Mouse (Mus musculus) heart, embryonic 14.5 days (tissue): ENCODE measurements around the gene Ccnf. TPM values are rescaled to one million over a fixed set of nuclear protein-coding genes. Genes with fewer than 3 reads are reported as not detected.

ENCODE experiments used
- ATAC-seq: fragments of 200-750 bp; cut with Nextera tagmentation; 2 replicates; pipeline ENCODE4 v1.8.0; 2017; ENCODE audit warnings: low read depth, moderate TSS enrichment; ENCODE audit not compliant: insufficient number of reproducible peaks, insufficient read depth, low FRiP score
- H3K27ac ChIP-seq, 2 experiments: fragments of 200-500 bp in 1 of 2; fragments of 300-500 bp in 1 of 2; sonication (generic) in 1 of 2; replicated peaks in 1 of 2; 2 replicates each; pipeline ENCODE4 v1.5.1; 2012 to 2014; ENCODE audit warnings: low read depth in 2 of 2, low read length in 2 of 2, control low read depth in 1 of 2, mild to moderate bottlenecking in 1 of 2, mixed read lengths in 1 of 2; ENCODE audit not compliant: control insufficient read depth in 1 of 2, insufficient read depth in 1 of 2
- H3K27me3 ChIP-seq: fragments of 300-500 bp; sonication (generic); 2 replicates; pipeline ENCODE4 v1.6.1; 2014; ENCODE audit warnings: mild to moderate bottlenecking, low read length, control low read depth; ENCODE audit not compliant: control insufficient read depth, insufficient read depth
- H3K36me3 ChIP-seq: fragments of 300-500 bp; sonication (generic); 2 replicates; pipeline ENCODE4 v1.6.1; 2014; ENCODE audit warnings: mild to moderate bottlenecking, control low read depth, low read length, mixed read lengths; ENCODE audit not compliant: control insufficient read depth, insufficient read depth
- H3K4me1 ChIP-seq, 2 experiments: fragments of 200-500 bp in 1 of 2; fragments of 300-500 bp in 1 of 2; sonication (generic) in 1 of 2; 2 replicates each; pipeline ENCODE4 v1.6.1; 2012 to 2014; ENCODE audit warnings: low read length in 2 of 2, control low read depth in 1 of 2, mixed read lengths in 1 of 2; ENCODE audit not compliant: control insufficient read depth in 2 of 2, insufficient read depth in 2 of 2
- H3K4me2 ChIP-seq: fragments of 300-500 bp; sonication (generic); 2 replicates; pipeline ENCODE4 v1.6.1; 2014; ENCODE audit warnings: mild to moderate bottlenecking, low read length
- H3K4me3 ChIP-seq, 2 experiments: fragments of 200-500 bp in 1 of 2; fragments of 300-500 bp in 1 of 2; sonication (generic) in 1 of 2; 2 replicates each; pipeline ENCODE4 v1.5.1; 2012 to 2014; ENCODE audit warnings: low read length in 2 of 2, mild to moderate bottlenecking in 2 of 2, control low read depth in 1 of 2, low read depth in 1 of 2, moderate library complexity in 1 of 2; ENCODE audit not compliant: control insufficient read depth in 1 of 2, insufficient read depth in 1 of 2
- H3K9ac ChIP-seq: fragments of 300-500 bp; sonication (generic); 2 replicates; pipeline ENCODE4 v1.6.1; 2014; ENCODE audit warnings: mild to moderate bottlenecking, low read length
- H3K9me3 ChIP-seq: fragments of 300-500 bp; sonication (generic); 2 replicates; pipeline ENCODE4 v1.6.1; 2016; ENCODE audit warnings: low read length, control low read depth; ENCODE audit not compliant: control insufficient read depth
- WGBS: fragments of 180-500 bp; shearing (Covaris S2); extraction: QIAGEN DNeasy Blood & Tissue Kit; methylation state at CpG from one replicate; pipeline ENCODE4 v1.1.7; 2014; 5-methylcytosine and 5-hydroxymethylcytosine counted together
- microRNA-seq: library from miRNA; unstranded; fragments of <30 nt; microRNA quantifications from one replicate; pipeline ENCODE4, GENCODE M21; 2016
- polyA plus RNA-seq: library from polyadenylated mRNA; unstranded; fragments of >200 nt; fragmentation: Nextera tagmentation; extraction: Ambion mirVana; gene quantifications from 2 replicates; pipeline ENCODE4 v1.2.1, GENCODE M21; 2014

Ccnf gene
- polyA plus RNA-seq, 1 experiment from 2014 or later = 29.1 TPM

DNA sequence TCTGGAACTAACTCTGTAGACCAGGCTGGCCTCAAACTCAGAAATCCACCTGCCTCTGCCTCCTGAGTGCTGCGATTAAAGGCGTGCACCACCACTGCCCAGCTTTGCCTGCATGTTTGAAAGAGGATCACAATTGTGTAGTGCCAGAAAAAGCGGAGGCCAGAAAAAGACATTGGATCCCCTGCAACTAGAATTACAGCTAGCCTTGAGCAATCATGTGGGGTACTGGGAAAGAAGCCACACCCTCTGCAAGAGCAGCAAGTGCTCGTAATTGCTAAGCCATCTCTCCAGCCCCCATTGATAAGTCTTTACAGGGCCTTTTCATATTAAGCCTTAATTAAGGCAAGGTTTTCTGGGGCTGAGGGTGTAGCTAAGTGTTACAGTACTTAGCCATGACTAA lies 59.8 kb downstream of the Ccnf start:
- no peaks in the 10 kb centered on the region for H3K9me3 ChIP-seq
- H3K4me3 ChIP-seq = no peak overlapping the region
- WGBS = 65% methylated on average over 4 of the region's 4 CpGs
- no peak for ATAC-seq
- peak overlapping the region in 1 of 2 experiments; percentile 53; a peak in 1 of 4 replicates for H3K27ac ChIP-seq
- peak overlapping the region; percentile 41; the same call in 1 of the 2 replicates for H3K9ac ChIP-seq
- no peaks in the 10 kb centered on the region for H3K36me3 ChIP-seq
- H3K4me2 ChIP-seq = no peak overlapping the region
- no peaks in the 10 kb centered on the region for H3K27me3 ChIP-seq
- peaks cover 21 to 28% of the 10 kb centered on the region in 2 experiments for H3K4me1 ChIP-seq

GRCm38 (mm10) chr17:24190934-24191333 lies 60.4 kb downstream of the Ccnf start:
- WGBS = 91% methylated on average over 2 of the region's 2 CpGs
- no peaks in the 10 kb centered on the region for H3K9me3 ChIP-seq
- no peak overlapping the region for H3K9ac ChIP-seq
- peaks cover 5% of the 10 kb centered on the region; the same call in 1 of the 2 replicates for H3K36me3 ChIP-seq
- H3K4me2 ChIP-seq = no peak overlapping the region
- H3K27ac ChIP-seq = no peak overlapping the region
- H3K27me3 ChIP-seq = no peaks in the 10 kb centered on the region
- no peak for ATAC-seq
- H3K4me1 ChIP-seq = peaks cover 18 to 24% of the 10 kb centered on the region in 2 experiments
- H3K4me3 ChIP-seq = no peak overlapping the region

GRCm38 (mm10) chr17:24174259-24174658 lies 77.0 kb downstream of the Ccnf start:
- no peak for ATAC-seq
- Histone ChIP-seq H3K4me3 (no peak overlapping the region), H3K27me3 (no peaks in the 10 kb centered on the region), H3K36me3 (no peaks in the 10 kb centered on the region), H3K4me1 (peaks cover 3 to 6% of the 10 kb centered on the region in 2 experiments), H3K27ac (no peak overlapping the region), H3K9ac (no peak overlapping the region), H3K4me2 (no peak overlapping the region), H3K9me3 (no peaks in the 10 kb centered on the region)
- 67% methylated on average over 3 of the region's 3 CpGs for WGBS

DNA sequence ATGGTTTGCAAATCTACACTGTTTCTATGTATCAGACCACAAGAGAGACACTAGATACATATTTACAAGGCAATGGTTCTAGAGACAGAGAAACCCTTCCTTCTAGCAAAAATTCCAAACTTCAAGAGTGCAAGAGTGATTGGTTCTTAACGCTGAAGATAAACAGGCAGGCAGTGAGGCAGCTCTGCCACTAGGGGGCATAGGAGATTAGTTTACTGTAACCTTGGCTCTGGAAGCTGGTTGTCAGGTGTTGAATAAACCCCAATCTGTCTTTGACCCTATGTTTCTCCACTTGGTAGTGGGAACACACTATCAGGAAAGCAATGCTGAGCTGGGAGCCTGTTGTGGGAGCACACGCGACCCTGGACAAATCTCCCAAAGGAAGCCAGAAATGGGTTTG lies 77.9 kb downstream of the Ccnf start:
- ATAC-seq = no peak

More for the DNA sequence above, 77.9 kb downstream of the Ccnf start:
- Histone ChIP-seq H3K27me3 (no peaks in the 10 kb centered on the region), H3K4me2 (no peak overlapping the region), H3K4me3 (no peak overlapping the region), H3K4me1 (peaks cover 3 to 6% of the 10 kb centered on the region in 2 experiments), H3K27ac (no peak overlapping the region), H3K36me3 (no peaks in the 10 kb centered on the region), H3K9me3 (no peaks in the 10 kb centered on the region), H3K9ac (no peak overlapping the region)
- 7% methylated on average over 3 of the region's 3 CpGs for WGBS

Small RNAs within 50 kb of the gene (microRNA-seq; reads per million reads assigned to microRNA genes)
- gene Mir5134 (1.7 reads per million), gene Mir6965 (0.84 reads per million)

Other genes starting within 250 kb of the Ccnf start
- not detected in 2 replicates for gene Prss27, start 213.3 kb downstream of the Ccnf start, polyA plus RNA-seq
- 28.8 and 35.4 TPM in 2 replicates for gene Kctd5, start 178.0 kb downstream of the Ccnf start, polyA plus RNA-seq
- 44.5 and 45.6 TPM in 2 replicates for gene Pdpk1, start 100.6 kb downstream of the Ccnf start, polyA plus RNA-seq
- gene Amdhd2, start 87.7 kb downstream of the Ccnf start, polyA plus RNA-seq = 23.6 and 26.0 TPM in 2 replicates
- 581 and 616 TPM in 2 replicates for gene Atp6v0c, start 81.8 kb downstream of the Ccnf start, polyA plus RNA-seq
- gene Tbc1d24, start 45.9 kb downstream of the Ccnf start, polyA plus RNA-seq = 4.3 and 4.5 TPM in 2 replicates
- gene Ntn3, start 42.0 kb downstream of the Ccnf start, polyA plus RNA-seq = 1.3 and 1.6 TPM in 2 replicates
- gene Tedc2, start 30.6 kb downstream of the Ccnf start, polyA plus RNA-seq = 5.2 and 5.4 TPM in 2 replicates
- 0.07 TPM in 1 of 2 replicates, not detected in the other for gene Abca17, start 99.6 kb upstream of the Ccnf start, polyA plus RNA-seq
- 8.5 and 8.6 TPM in 2 replicates for gene Abca3, start 100.5 kb upstream of the Ccnf start, polyA plus RNA-seq
- 196 and 203 TPM in 2 replicates for gene Rnps1, start 163.1 kb upstream of the Ccnf start, polyA plus RNA-seq
- 283 and 294 TPM in 2 replicates for gene Eci1, start 175.2 kb upstream of the Ccnf start, polyA plus RNA-seq
- gene Dnase1l2, start 191.6 kb upstream of the Ccnf start, polyA plus RNA-seq = 1.5 and 2.4 TPM in 2 replicates
- gene E4f1, start 218.8 kb upstream of the Ccnf start, polyA plus RNA-seq = 16.0 and 17.6 TPM in 2 replicates
- 65.7 and 66.6 TPM in 2 replicates for gene Pgp, start 218.9 kb upstream of the Ccnf start, polyA plus RNA-seq
- gene Bricd5, start 222.4 kb upstream of the Ccnf start, polyA plus RNA-seq = not detected in 2 replicates
- gene Mlst8, start 227.6 kb upstream of the Ccnf start, polyA plus RNA-seq = 15.2 and 17.5 TPM in 2 replicates
- gene Caskin1, start 237.1 kb upstream of the Ccnf start, polyA plus RNA-seq = 0.26 and 0.62 TPM in 2 replicates